Mouse (Mus musculus) C2C12 (cell line): ENCODE data around the gene Stag2. TPM values are rescaled to one million over a fixed set of nuclear protein-coding genes. Genes with fewer than 3 reads are reported as not detected.

Experiments used
- H3K27me3 ChIP-seq: one replicate; pipeline ENCODE4 v1.6.1; 2011; ENCODE audit not compliant: control insufficient read depth, insufficient read depth, insufficient read length
- H3K36me3 ChIP-seq: one replicate; pipeline ENCODE4 v1.6.1; 2011; ENCODE audit not compliant: control insufficient read depth, insufficient read depth
- H3K4me3 ChIP-seq: one replicate; pipeline ENCODE4 v1.5.1; 2011; ENCODE audit warnings: mild to moderate bottlenecking, control low read depth; ENCODE audit not compliant: poor library complexity, insufficient read depth, severe bottlenecking
- H3K79me2 ChIP-seq: one replicate; pipeline ENCODE4 v1.6.1; 2011; ENCODE audit not compliant: control insufficient read depth, insufficient read depth
- H3K79me3 ChIP-seq: one replicate; pipeline ENCODE4 v1.6.1; 2011; ENCODE audit warnings: low read depth, control low read depth
- H3ac ChIP-seq: one replicate; pipeline ENCODE3; 2011; ENCODE audit warnings: low read depth; ENCODE audit not compliant: control insufficient read depth, insufficient read length
- CEBPB ChIP-seq: IDR thresholded peaks from one replicate; pipeline ENCODE4 v1.6.1; 2011; ENCODE audit warnings: low read depth, mild to moderate bottlenecking, control low read depth, moderate library complexity
- CTCF ChIP-seq: IDR thresholded peaks from one replicate; pipeline ENCODE4 v1.5.1; 2011; ENCODE audit not compliant: control insufficient read depth, insufficient read depth, insufficient read length
- FOSL1 ChIP-seq: IDR thresholded peaks from one replicate; pipeline ENCODE4 v1.8.0; 2011; ENCODE audit warnings: mild to moderate bottlenecking, low read length; ENCODE audit not compliant: poor library complexity, insufficient read depth, severe bottlenecking
- MAX ChIP-seq: IDR thresholded peaks from one replicate; pipeline ENCODE4 v1.6.1; 2011; ENCODE audit warnings: mild to moderate bottlenecking, control low read depth
- MYOD1 ChIP-seq: IDR thresholded peaks from one replicate; pipeline ENCODE4 v1.6.1; 2011; ENCODE audit warnings: low read depth; ENCODE audit not compliant: control insufficient read depth, insufficient read length
- MYOG ChIP-seq: IDR thresholded peaks from one replicate; pipeline ENCODE4 v1.6.1; 2011; ENCODE audit not compliant: control insufficient read depth, insufficient read length; ENCODE audit errors: extremely low read depth
- USF1 ChIP-seq: IDR thresholded peaks from one replicate; pipeline ENCODE4 v1.6.1; 2011; ENCODE audit warnings: low read depth, mild to moderate bottlenecking, control low read depth, moderate library complexity
- polyA plus RNA-seq: library from polyadenylated mRNA; unstranded; fragments of >200 nt; fragmentation: generic; extraction: Trizol; gene quantifications from one replicate; pipeline ENCODE4 v1.2.1, GENCODE M21; 2012; ENCODE audit warnings: missing spikeins

The Stag2 gene
- polyA plus RNA-seq, 1 experiment, result 8.4 TPM

DNA sequence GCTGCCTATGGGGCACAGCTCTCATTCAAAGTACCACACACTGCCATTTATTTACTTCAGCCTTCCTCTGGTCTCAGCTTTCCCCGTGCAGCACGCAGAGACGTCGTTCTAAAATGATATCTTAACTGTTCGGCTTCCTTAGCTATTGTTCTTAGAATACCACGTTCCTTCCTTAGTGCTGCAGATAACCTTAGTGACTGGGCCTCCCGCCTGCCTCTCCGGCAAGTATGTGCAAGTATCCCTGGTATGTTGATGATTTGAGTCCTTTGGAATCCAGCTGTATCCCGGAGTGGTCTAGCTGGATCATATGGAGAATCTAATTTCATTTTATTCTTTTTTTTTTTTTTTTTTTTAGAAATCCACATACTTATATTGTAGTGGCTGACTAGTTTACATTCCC lies 9.2 kb upstream of the Stag2 start:
- no peaks in the 10 kb centered on the region for H3K27me3 ChIP-seq
- no peaks in the 10 kb centered on the region for H3K36me3 ChIP-seq
- no peak overlapping the region for H3ac ChIP-seq
- no peaks in the 10 kb centered on the region for H3K79me2 ChIP-seq
- no peak overlapping the region for H3K4me3 ChIP-seq
- no peaks in the 10 kb centered on the region for H3K79me3 ChIP-seq
- TF ChIP-seq CEBPB (no peak), MYOG (no peak), FOSL1 (no peak), MYOD1 (no peak), USF1 (no peak), CTCF (no peak), MAX (no peak)

GRCm38 (mm10) chrX:42142620-42143019 lies 6.5 kb upstream of the Stag2 start:
- TF ChIP-seq CEBPB (no peak), USF1 (no peak), FOSL1 (no peak), MAX (no peak), CTCF (no peak), MYOD1 (no peak), MYOG (no peak)

GRCm38 (mm10) chrX:42143991-42144390 lies 5.1 kb upstream of the Stag2 start:
- Histone ChIP-seq H3K79me2 (no peaks in the 10 kb centered on the region), H3K4me3 (no peak overlapping the region), H3K79me3 (no peaks in the 10 kb centered on the region), H3ac (no peak overlapping the region), H3K27me3 (no peaks in the 10 kb centered on the region), H3K36me3 (no peaks in the 10 kb centered on the region)
- no peak for TF ChIP-seq USF1
- TF ChIP-seq MYOD1, result no peak
- TF ChIP-seq MAX, result no peak
- TF ChIP-seq MYOG, result no peak
- no peak for TF ChIP-seq CEBPB
- no peak for TF ChIP-seq FOSL1
- TF ChIP-seq CTCF, result no peak

More at GRCm38 (mm10) chrX:42142620-42143019, 6.5 kb upstream of the Stag2 start:
- Histone ChIP-seq H3K4me3 (no peak overlapping the region), H3K79me3 (no peaks in the 10 kb centered on the region), H3K79me2 (no peaks in the 10 kb centered on the region), H3ac (no peak overlapping the region), H3K36me3 (no peaks in the 10 kb centered on the region), H3K27me3 (no peaks in the 10 kb centered on the region)

DNA sequence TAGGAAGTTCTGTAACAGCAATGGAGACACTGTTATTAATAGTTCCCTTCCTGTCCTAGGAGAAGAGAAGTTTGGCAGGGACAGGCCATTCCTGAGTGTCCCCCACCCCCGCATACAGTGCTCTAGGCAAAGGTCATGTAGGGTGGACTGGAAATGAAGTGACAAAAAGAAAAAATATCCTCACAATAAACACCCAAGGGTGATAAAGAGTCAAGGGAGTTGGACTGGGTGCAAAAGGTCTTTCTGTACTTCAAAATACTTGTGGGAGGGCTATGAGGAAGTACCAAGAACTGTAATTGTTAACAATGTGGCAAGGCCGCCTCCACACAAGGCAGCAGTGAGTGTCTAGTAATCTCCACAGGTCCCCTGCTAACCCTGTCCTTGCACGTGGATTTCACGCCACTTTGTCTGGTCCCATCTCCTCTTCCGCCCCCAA lies 1.1 kb upstream of the Stag2 start:
- TF ChIP-seq MYOG (no peak), CTCF (no peak), USF1 (no peak), FOSL1 (no peak), MYOD1 (no peak), CEBPB (no peak), MAX (no peak)
- Histone ChIP-seq H3K36me3 (no peaks in the 10 kb centered on the region), H3K4me3 (no peak overlapping the region), H3K79me2 (peaks cover 24% of the 10 kb centered on the region), H3K79me3 (peaks cover 18% of the 10 kb centered on the region), H3ac (no peak overlapping the region), H3K27me3 (no peaks in the 10 kb centered on the region)

GRCm38 (mm10) chrX:42149557-42150345 lies 634 bp downstream of the Stag2 start:
- no peak for TF ChIP-seq USF1
- no peak for TF ChIP-seq FOSL1
- TF ChIP-seq MYOD1, result no peak
- no peak for TF ChIP-seq MAX
- TF ChIP-seq CEBPB, result no peak
- no peak for TF ChIP-seq CTCF
- TF ChIP-seq MYOG, result no peak
- peaks cover 41% of the 10 kb centered on the region for H3K79me2 ChIP-seq
- peak overlapping the region; percentile 90 for H3ac ChIP-seq
- H3K36me3 ChIP-seq, result no peaks in the 10 kb centered on the region
- H3K4me3 ChIP-seq, result peak overlapping the region; percentile 43
- H3K27me3 ChIP-seq, result no peaks in the 10 kb centered on the region
- peaks cover 36% of the 10 kb centered on the region for H3K79me3 ChIP-seq

- Histone ChIP-seq H3K79me2 (peaks cover 48% of the 10 kb centered on the region), H3K4me3 (peak overlapping the region; percentile 43), H3K79me3 (peaks cover 43% of the 10 kb centered on the region), H3K36me3 (no peaks in the 10 kb centered on the region), H3ac (peak overlapping the region; percentile 90), H3K27me3 (no peaks in the 10 kb centered on the region)
- no peak for TF ChIP-seq USF1
- TF ChIP-seq MYOG, result no peak
- no peak for TF ChIP-seq CTCF
- TF ChIP-seq FOSL1, result no peak
- TF ChIP-seq MAX, result no peak
- no peak for TF ChIP-seq CEBPB
- TF ChIP-seq MYOD1, result no peak
Measured at GRCm38 (mm10) chrX:42150346-42151023, 1.4 kb downstream of the Stag2 start.
